Mouse (Mus musculus): ENCODE measurements around the gene Brinp1. TPM values are rescaled to one million over a fixed set of nuclear protein-coding genes. Genes with fewer than 3 reads are reported as not detected.

Brinp1 gene
- not detected for polyA plus RNA-seq (2014; fragmentation: Illumina TruSeq; extraction: RNeasy Lipid Tissue Mini Kit (QIAGEN cat#74804); ENCODE audit: low read depth, low replicate concordance)

DNA sequence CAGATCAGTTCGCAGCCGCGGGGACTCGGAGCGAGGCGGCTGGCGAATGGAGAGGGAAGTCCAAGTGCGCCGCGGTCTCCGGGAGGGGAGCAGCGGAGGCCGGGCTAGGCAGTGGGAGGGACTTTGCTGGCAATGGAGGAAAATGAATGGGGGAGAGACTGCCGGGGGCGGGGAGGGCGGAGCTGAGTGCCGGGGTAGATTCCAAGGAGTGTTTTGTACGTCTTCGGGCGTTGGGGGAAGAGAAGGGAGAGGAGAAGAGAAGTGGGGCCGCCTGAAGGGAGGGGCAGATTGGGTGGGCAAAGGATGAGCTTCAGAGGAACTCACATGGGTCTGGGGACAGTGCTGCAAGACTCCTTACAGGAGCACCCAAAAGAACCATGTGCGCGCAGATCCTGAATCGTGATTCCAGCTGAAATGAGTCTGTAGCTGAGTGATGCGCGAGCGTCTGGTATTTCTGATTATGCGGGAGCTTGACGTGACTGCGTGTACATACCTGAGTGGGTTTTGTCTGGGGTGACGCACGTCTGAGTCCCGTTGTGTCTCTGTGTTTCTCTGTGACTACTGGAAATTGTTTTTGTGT lies at the start of gene Brinp1:
TSS of gene Brinp1 (minus strand) at position 76 of the 580 bp plus-strand sequence.

